Mouse (Mus musculus) thymus, adult 2 months (tissue): Measurements from ENCODE around the gene Mycl.

Source experiments
- CTCF ChIP-seq: fragments of 200-500 bp; IDR thresholded peaks from 2 replicates; pipeline ENCODE4 v1.5.1; 2012; ENCODE audit warnings: mild to moderate bottlenecking, control low read depth, low read length, moderate library complexity, borderline replicate concordance; ENCODE audit not compliant: control insufficient read depth, poor library complexity, insufficient read depth; ENCODE audit errors: extremely low read depth
- POLR2A ChIP-seq: fragments of 200-500 bp; IDR thresholded peaks from 2 replicates; pipeline ENCODE4 v1.6.1; 2012; ENCODE audit warnings: mild to moderate bottlenecking, low read length, control low read depth, moderate library complexity; ENCODE audit not compliant: control insufficient read depth, poor library complexity, insufficient read depth; ENCODE audit errors: extremely low read depth

- TF ChIP-seq CTCF (no peak), POLR2A (no peak)
Observed at GRCm38 (mm10) chr4:122992276-122992675, 3.2 kb upstream of the Mycl start.
